Mouse (Mus musculus) C2C12 (cell line): ENCODE results near the gene Zbtb45.

Experiments
- CEBPB ChIP-seq: IDR thresholded peaks from one replicate; pipeline ENCODE4 v1.6.1; 2011; ENCODE audit warnings: low read depth, mild to moderate bottlenecking, control low read depth, moderate library complexity
- CTCF ChIP-seq: IDR thresholded peaks from one replicate; pipeline ENCODE4 v1.5.1; 2011; ENCODE audit not compliant: control insufficient read depth, insufficient read depth, insufficient read length
- FOSL1 ChIP-seq: IDR thresholded peaks from one replicate; pipeline ENCODE4 v1.8.0; 2011; ENCODE audit warnings: mild to moderate bottlenecking, low read length; ENCODE audit not compliant: poor library complexity, insufficient read depth, severe bottlenecking
- MYOG ChIP-seq: IDR thresholded peaks from one replicate; pipeline ENCODE4 v1.6.1; 2011; ENCODE audit not compliant: control insufficient read depth, insufficient read length; ENCODE audit errors: extremely low read depth
- USF1 ChIP-seq: IDR thresholded peaks from one replicate; pipeline ENCODE4 v1.6.1; 2011; ENCODE audit warnings: low read depth, mild to moderate bottlenecking, control low read depth, moderate library complexity

- TF ChIP-seq FOSL1 (no peak), CEBPB (no peak), CTCF (no peak), USF1 (no peak), MYOG (no peak)
These were observed 43.6 kb downstream of the Zbtb45 start for GRCm38 (mm10) chr7:12966104-12966845.
